Mouse (Mus musculus): ENCODE data around the gene Slit1. TPM values are rescaled to one million over a fixed set of nuclear protein-coding genes. Genes with fewer than 3 reads are reported as not detected.

Slit1 gene
- total and polyA plus RNA-seq, 3 experiments = 0.16 to 0.30 TPM; not detected in 1

GRCm38 (mm10) chr19:41719436-41719835, 24.0 kb downstream of the Slit1 start:
- dilution Hi-C loops (cut with MboI; ENCODE audit: extremely low pct_ligation_motif_present, extremely low pct_unique_long_range_greater_than_20kb, low sequenced_read_pairs) (no loop called here), in situ Hi-C loops (cut with MboI; ENCODE audit: low pct_ligation_motif_present, low pct_unique_long_range_greater_than_20kb, low sequenced_read_pairs) (no loop called here)
- H3K9ac ChIP-seq (ENCODE audit: insufficient read depth, low read depth) = no peak overlapping the region
- H3K36me3 ChIP-seq (replicated peaks in 1 of 2; ENCODE audit: control insufficient read depth in 1 of 2, insufficient read depth in 1 of 2, low read length in 1 of 2) = no peaks in the 10 kb centered on the region
- no peaks in the 10 kb centered on the region for H3K79me2 ChIP-seq (replicated peaks; ENCODE audit: control insufficient read depth, extremely low read depth, insufficient read depth, poor library complexity, severe bottlenecking)
- H3K9me3 ChIP-seq (replicated peaks; ENCODE audit: low read length) = no peaks in the 10 kb centered on the region
- H3K27ac ChIP-seq (ENCODE audit: insufficient read depth, low read depth) = no peak overlapping the region
- TF ChIP-seq MEF2A (IDR thresholded peaks at IDR 0.05; ENCODE audit: borderline replicate concordance, low read depth, low read length) = no peak
- H3K4me3 ChIP-seq (replicated peaks in 1 of 3; ENCODE audit: low read depth in 2 of 3, low read length in 2 of 3, poor library complexity in 1 of 3) = no peak overlapping the region
- DNase-seq (ENCODE audit: extremely low read depth) = no peak
- no peak overlapping the region for H3K4me2 ChIP-seq (ENCODE audit: insufficient read depth, low read depth, poor library complexity, severe bottlenecking)
- 0 out of 4 replicates have a peak, but pooled peaks cover 0 to 2% of the 10 kb centered on the region in 2 experiments for H3K4me1 ChIP-seq (ENCODE audit: control insufficient read depth in 1 of 2, insufficient read depth in 2 of 2)
- peaks cover 48% of the 10 kb centered on the region for H3K27me3 ChIP-seq (replicated peaks)

DNA sequence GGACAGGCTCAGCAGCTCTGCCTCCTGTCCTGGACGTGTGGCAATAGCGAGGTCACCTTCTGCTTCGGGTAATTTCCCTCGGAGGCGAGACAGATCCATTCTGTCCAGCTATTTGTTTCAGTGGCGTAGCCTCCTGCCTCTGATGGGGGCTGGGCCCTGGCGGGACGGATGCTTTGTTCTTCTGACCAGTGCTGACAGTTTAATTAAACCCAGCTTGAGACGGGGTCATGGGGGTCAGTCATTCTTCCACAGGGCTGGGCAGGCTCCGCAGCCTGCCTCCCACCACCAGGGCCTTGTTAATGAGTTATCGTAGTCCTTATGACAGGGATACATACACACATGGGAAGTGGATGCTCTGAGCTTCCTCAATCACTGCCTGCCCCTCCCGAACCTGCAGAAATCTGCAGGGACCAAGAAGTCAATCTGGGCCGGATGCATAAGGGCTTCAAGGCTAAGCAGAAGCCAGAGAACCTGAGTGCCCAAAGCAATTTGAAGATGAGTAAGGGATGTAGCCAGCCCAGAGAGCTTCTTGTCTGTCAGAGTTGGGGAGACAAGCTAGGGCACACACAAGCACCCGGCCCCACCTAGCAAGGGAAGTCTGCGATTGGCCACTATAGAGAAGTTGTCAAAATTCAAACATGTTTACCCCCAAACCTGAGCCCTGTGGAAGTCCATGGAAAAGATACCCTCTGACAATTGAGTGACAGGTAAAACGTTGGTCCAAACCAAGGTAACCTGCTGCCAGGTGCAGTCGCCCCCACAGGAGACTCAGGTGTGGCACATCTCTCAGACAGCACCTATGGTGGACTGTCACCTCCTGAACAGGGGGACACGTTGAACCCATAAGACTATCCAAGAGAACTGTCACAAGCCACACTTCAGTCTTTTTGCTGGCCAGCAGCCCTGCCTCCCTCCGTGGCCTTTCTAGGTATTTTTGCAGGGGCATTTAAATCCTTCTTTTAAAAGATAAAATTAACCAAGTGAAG, 26.9 kb downstream of the Slit1 start:
- no peaks in the 10 kb centered on the region for H3K79me2 ChIP-seq (replicated peaks; ENCODE audit: control insufficient read depth, extremely low read depth, insufficient read depth, poor library complexity, severe bottlenecking)
- peaks cover 54% of the 10 kb centered on the region for H3K27me3 ChIP-seq (replicated peaks)
- dilution Hi-C loops (cut with MboI; ENCODE audit: extremely low pct_ligation_motif_present, extremely low pct_unique_long_range_greater_than_20kb, low sequenced_read_pairs) (no loop called here), in situ Hi-C loops (cut with MboI; ENCODE audit: low pct_ligation_motif_present, low pct_unique_long_range_greater_than_20kb, low sequenced_read_pairs) (no loop called here)
- TF ChIP-seq BHLHE40 (IDR thresholded peaks at IDR 0.05; ENCODE audit: low read depth, low read length) (no peak), ELF1 (IDR thresholded peaks at IDR 0.05; ENCODE audit: low read depth, low read length) (no peak), RCOR1 (conservative IDR thresholded peaks at IDR 0.05; ENCODE audit: low read depth, low read length) (no peak), UBTF (IDR thresholded peaks at IDR 0.05; ENCODE audit: low read depth, low read length) (no peak), SMC3 (IDR thresholded peaks at IDR 0.05; ENCODE audit: low read depth, low read length) (no peak)
- no peak for DNase-seq (ENCODE audit: extremely low read depth)
- H3K4me1 ChIP-seq (ENCODE audit: control insufficient read depth in 1 of 2, insufficient read depth in 2 of 2) = no peaks in the 10 kb centered on the region; a peak in 1 of 4 replicates
- no peak overlapping the region for H3K27ac ChIP-seq (ENCODE audit: insufficient read depth, low read depth)
- no peak overlapping the region for H3K4me3 ChIP-seq (replicated peaks in 1 of 3; ENCODE audit: low read depth in 2 of 3, low read length in 2 of 3, poor library complexity in 1 of 3)
- H3K4me2 ChIP-seq (ENCODE audit: insufficient read depth, low read depth, poor library complexity, severe bottlenecking) = no peak overlapping the region
- H3K9ac ChIP-seq (ENCODE audit: insufficient read depth, low read depth) = no peak overlapping the region
- H3K9me3 ChIP-seq (replicated peaks; ENCODE audit: low read length) = no peaks in the 10 kb centered on the region
- H3K36me3 ChIP-seq (replicated peaks in 1 of 2; ENCODE audit: control insufficient read depth in 1 of 2, insufficient read depth in 1 of 2, low read length in 1 of 2) = no peaks in the 10 kb centered on the region

GRCm38 (mm10) chr19:41714431-41714917, 29.0 kb downstream of the Slit1 start:
- Histone ChIP-seq H3K4me3 (replicated peaks in 1 of 3; ENCODE audit: low read depth in 2 of 3, low read length in 2 of 3, poor library complexity in 1 of 3) (no peak overlapping the region), H3K79me2 (replicated peaks; ENCODE audit: control insufficient read depth, extremely low read depth, insufficient read depth, poor library complexity, severe bottlenecking) (no peaks in the 10 kb centered on the region), H3K27ac (ENCODE audit: insufficient read depth, low read depth) (no peak overlapping the region), H3K4me2 (ENCODE audit: insufficient read depth, low read depth, poor library complexity, severe bottlenecking) (no peak overlapping the region), H3K9ac (ENCODE audit: insufficient read depth, low read depth) (no peak overlapping the region), H3K27me3 (replicated peaks) (peaks cover 54% of the 10 kb centered on the region), H3K4me1 (ENCODE audit: control insufficient read depth in 1 of 2, insufficient read depth in 2 of 2) (no peaks in the 10 kb centered on the region; a peak in 1 of 4 replicates), H3K9me3 (replicated peaks; ENCODE audit: low read length) (no peaks in the 10 kb centered on the region), H3K36me3 (replicated peaks in 1 of 2; ENCODE audit: control insufficient read depth in 1 of 2, insufficient read depth in 1 of 2, low read length in 1 of 2) (no peaks in the 10 kb centered on the region)
- TF ChIP-seq JUND (conservative IDR thresholded peaks at IDR 0.05; ENCODE audit: low read depth, low read length) (no peak), USF2 (conservative IDR thresholded peaks at IDR 0.05; ENCODE audit: low read depth, low read length) (no peak), NELFE (IDR thresholded peaks at IDR 0.05; ENCODE audit: low read depth, low read length) (no peak), MAFK (IDR thresholded peaks at IDR 0.05; ENCODE audit: insufficient replicate concordance, low read length) (no peak), POLR2AphosphoS2 (IDR thresholded peaks at IDR 0.05; ENCODE audit: low read depth, low read length) (no peak), ZMIZ1 (IDR thresholded peaks at IDR 0.05; ENCODE audit: low read depth, low read length) (no peak)
- in situ Hi-C loops (cut with MboI; ENCODE audit: low pct_ligation_motif_present, low pct_unique_long_range_greater_than_20kb, low sequenced_read_pairs) (no loop called here), dilution Hi-C loops (cut with MboI; ENCODE audit: extremely low pct_ligation_motif_present, extremely low pct_unique_long_range_greater_than_20kb, low sequenced_read_pairs) (no loop called here)
- no peak for DNase-seq (ENCODE audit: extremely low read depth)

Data from CH12.LX (cell line).